Mouse (Mus musculus): Measurements from ENCODE around the gene Phpt1. TPM values are rescaled to one million over a fixed set of nuclear protein-coding genes. Genes with fewer than 3 reads are reported as not detected.

The Phpt1 gene
- polyA plus RNA-seq, 1 experiment from 2014 or later = 206 TPM

- Histone ChIP-seq H3K36me3 (ENCODE audit: insufficient read depth, low read length) (peaks cover 62% of the 10 kb centered on the region), H3K9me3 (ENCODE audit: low read length) (no peaks in the 10 kb centered on the region), H3K4me2 (replicated peaks; ENCODE audit: low read depth, low read length) (no peak overlapping the region), H3K4me1 (ENCODE audit: insufficient read depth, low read length) (no peaks in the 10 kb centered on the region), H3K27me3 (ENCODE audit: insufficient read depth, low read length) (no peaks in the 10 kb centered on the region), H3K4me3 (ENCODE audit: low read length) (no peak overlapping the region), H3K27ac (ENCODE audit: low read length) (no peak overlapping the region), H3K9ac (replicated peaks; ENCODE audit: low read length) (no peak overlapping the region)
- 80% methylated on average over 3 of the region's 3 CpGs for WGBS
- no peak for ATAC-seq (ENCODE audit: low FRiP score, low TSS enrichment)
Measured at GRCm38 (mm10) chr2:25534178-25534865, 40.7 kb downstream of the Phpt1 start.

- Histone ChIP-seq H3K4me1 (ENCODE audit: insufficient read depth, low read length) (no peaks in the 10 kb centered on the region), H3K36me3 (ENCODE audit: insufficient read depth, low read length) (peaks cover 67% of the 10 kb centered on the region), H3K9me3 (ENCODE audit: low read length) (no peaks in the 10 kb centered on the region), H3K9ac (replicated peaks; ENCODE audit: low read length) (no peak overlapping the region), H3K27ac (ENCODE audit: low read length) (no peak overlapping the region), H3K27me3 (ENCODE audit: insufficient read depth, low read length) (no peaks in the 10 kb centered on the region), H3K4me3 (ENCODE audit: low read length) (no peak overlapping the region), H3K4me2 (replicated peaks; ENCODE audit: low read depth, low read length) (no peak overlapping the region)
- WGBS = 89% methylated on average over 2 of the region's 2 CpGs
- no peak for ATAC-seq (ENCODE audit: low FRiP score, low TSS enrichment)
Measured at GRCm38 (mm10) chr2:25533707-25534106, 41.3 kb downstream of the Phpt1 start.

GRCm38 (mm10) chr2:25526510-25527302 lies 48.3 kb downstream of the Phpt1 start:
- Histone ChIP-seq H3K9ac (replicated peaks; ENCODE audit: low read length) (no peak overlapping the region), H3K27me3 (ENCODE audit: insufficient read depth, low read length) (no peaks in the 10 kb centered on the region), H3K36me3 (ENCODE audit: insufficient read depth, low read length) (peaks cover 80% of the 10 kb centered on the region), H3K4me2 (replicated peaks; ENCODE audit: low read depth, low read length) (no peak overlapping the region), H3K4me1 (ENCODE audit: insufficient read depth, low read length) (no peaks in the 10 kb centered on the region), H3K27ac (ENCODE audit: low read length) (no peak overlapping the region), H3K9me3 (ENCODE audit: low read length) (no peaks in the 10 kb centered on the region), H3K4me3 (ENCODE audit: low read length) (no peak overlapping the region)
- 86% methylated on average over 9 of the region's 9 CpGs for WGBS
- ATAC-seq (ENCODE audit: low FRiP score, low TSS enrichment) = no peak

Other genes with a start within 250 kb of the Phpt1 start
- 53.7 and 57.5 TPM in 2 replicates for gene Man1b1, start 242.9 kb downstream of the Phpt1 start, polyA plus RNA-seq (2015; fragmentation: Nextera tagmentation; extraction: Ambion mirVana)
- gene Dpp7, start 218.9 kb downstream of the Phpt1 start, polyA plus RNA-seq (2015; fragmentation: Nextera tagmentation; extraction: Ambion mirVana) = 32.8 and 33.2 TPM in 2 replicates
- 38.9 and 49.2 TPM in 2 replicates for gene Uap1l1, start 209.5 kb downstream of the Phpt1 start, polyA plus RNA-seq (2015; fragmentation: Nextera tagmentation; extraction: Ambion mirVana)
- gene Sapcd2, start 202.9 kb downstream of the Phpt1 start, polyA plus RNA-seq (2015; fragmentation: Nextera tagmentation; extraction: Ambion mirVana) = 39.3 and 41.2 TPM in 2 replicates
- 5.5 and 6.4 TPM in 2 replicates for gene Entpd2, start 179.3 kb downstream of the Phpt1 start, polyA plus RNA-seq (2015; fragmentation: Nextera tagmentation; extraction: Ambion mirVana)
- gene Npdc1, start 175.9 kb downstream of the Phpt1 start, polyA plus RNA-seq (2015; fragmentation: Nextera tagmentation; extraction: Ambion mirVana) = 52.4 and 58.3 TPM in 2 replicates
- not detected in 2 replicates for gene Fut7, start 152.0 kb downstream of the Phpt1 start, polyA plus RNA-seq (2015; fragmentation: Nextera tagmentation; extraction: Ambion mirVana)
- 12.7 and 14.3 TPM in 2 replicates for gene Abca2, start 146.5 kb downstream of the Phpt1 start, polyA plus RNA-seq (2015; fragmentation: Nextera tagmentation; extraction: Ambion mirVana)
- 3.9 and 8.5 TPM in 2 replicates for gene Clic3, start 118.4 kb downstream of the Phpt1 start, polyA plus RNA-seq (2015; fragmentation: Nextera tagmentation; extraction: Ambion mirVana)
- gene Paxx, start 114.1 kb downstream of the Phpt1 start, polyA plus RNA-seq (2015; fragmentation: Nextera tagmentation; extraction: Ambion mirVana) = 33.8 and 35.9 TPM in 2 replicates
- 1.8 and 4.7 TPM in 2 replicates for gene Ptgds, start 105.2 kb downstream of the Phpt1 start, polyA plus RNA-seq (2015; fragmentation: Nextera tagmentation; extraction: Ambion mirVana)
- gene Lcn12, start 81.3 kb downstream of the Phpt1 start, polyA plus RNA-seq (2015; fragmentation: Nextera tagmentation; extraction: Ambion mirVana) = not detected in 2 replicates
- gene Fbxw5, start 74.5 kb downstream of the Phpt1 start, polyA plus RNA-seq (2015; fragmentation: Nextera tagmentation; extraction: Ambion mirVana) = 105 and 115 TPM in 2 replicates
- 9.5 and 9.6 TPM in 2 replicates for gene C8g, start 73.5 kb downstream of the Phpt1 start, polyA plus RNA-seq (2015; fragmentation: Nextera tagmentation; extraction: Ambion mirVana)
- gene Traf2, start 28.3 kb downstream of the Phpt1 start, polyA plus RNA-seq (2015; fragmentation: Nextera tagmentation; extraction: Ambion mirVana) = 40.6 and 43.6 TPM in 2 replicates
- 372 and 373 TPM in 2 replicates for gene Edf1, start 17.4 kb downstream of the Phpt1 start, polyA plus RNA-seq (2015; fragmentation: Nextera tagmentation; extraction: Ambion mirVana)
- 12.2 and 14.7 TPM in 2 replicates for gene Mamdc4, start 379 bp downstream of the Phpt1 start, polyA plus RNA-seq (2015; fragmentation: Nextera tagmentation; extraction: Ambion mirVana)
- 0.18 and 0.22 TPM in 2 replicates for gene Ajm1, start 6.5 kb upstream of the Phpt1 start, polyA plus RNA-seq (2015; fragmentation: Nextera tagmentation; extraction: Ambion mirVana)
- 69.8 and 73.9 TPM in 2 replicates for gene Rabl6, start 33.3 kb upstream of the Phpt1 start, polyA plus RNA-seq (2015; fragmentation: Nextera tagmentation; extraction: Ambion mirVana)
- 0.27 and 0.33 TPM in 2 replicates for gene Ccdc183, start 42.5 kb upstream of the Phpt1 start, polyA plus RNA-seq (2015; fragmentation: Nextera tagmentation; extraction: Ambion mirVana)
- gene Tmem141, start 46.8 kb upstream of the Phpt1 start, polyA plus RNA-seq (2015; fragmentation: Nextera tagmentation; extraction: Ambion mirVana) = 36.1 and 37.6 TPM in 2 replicates
- 2.6 and 3.2 TPM in 2 replicates for gene Fcna, start 52.8 kb upstream of the Phpt1 start, polyA plus RNA-seq (2015; fragmentation: Nextera tagmentation; extraction: Ambion mirVana)
- gene Lcn8, start 77.9 kb upstream of the Phpt1 start, polyA plus RNA-seq (2015; fragmentation: Nextera tagmentation; extraction: Ambion mirVana) = not detected in 2 replicates
- not detected in 2 replicates for gene Lcn5, start 82.7 kb upstream of the Phpt1 start, polyA plus RNA-seq (2015; fragmentation: Nextera tagmentation; extraction: Ambion mirVana)
- not detected in 2 replicates for gene Lcn6, start 101.6 kb upstream of the Phpt1 start, polyA plus RNA-seq (2015; fragmentation: Nextera tagmentation; extraction: Ambion mirVana)
- gene Lcn10, start 107.5 kb upstream of the Phpt1 start, polyA plus RNA-seq (2015; fragmentation: Nextera tagmentation; extraction: Ambion mirVana) = not detected in 2 replicates
- 0.24 TPM in 1 of 2 replicates, not detected in the other for gene Obp2a, start 124.8 kb upstream of the Phpt1 start, polyA plus RNA-seq (2015; fragmentation: Nextera tagmentation; extraction: Ambion mirVana)
- 89.0 and 91.6 TPM in 2 replicates for gene Bmyc, start 131.5 kb upstream of the Phpt1 start, polyA plus RNA-seq (2015; fragmentation: Nextera tagmentation; extraction: Ambion mirVana)
- not detected in 2 replicates for gene Obp2b, start 161.8 kb upstream of the Phpt1 start, polyA plus RNA-seq (2015; fragmentation: Nextera tagmentation; extraction: Ambion mirVana)
- not detected in 2 replicates for gene Lcn3, start 190.3 kb upstream of the Phpt1 start, polyA plus RNA-seq (2015; fragmentation: Nextera tagmentation; extraction: Ambion mirVana)
- gene Lcn11, start 201.8 kb upstream of the Phpt1 start, polyA plus RNA-seq (2015; fragmentation: Nextera tagmentation; extraction: Ambion mirVana) = not detected in 2 replicates
- not detected in 2 replicates for gene Gm13539, start 207.0 kb upstream of the Phpt1 start, polyA plus RNA-seq (2015; fragmentation: Nextera tagmentation; extraction: Ambion mirVana)
- gene Glt6d1, start 240.6 kb upstream of the Phpt1 start, polyA plus RNA-seq (2015; fragmentation: Nextera tagmentation; extraction: Ambion mirVana) = not detected in 2 replicates
- not detected in 2 replicates for gene Lcn9, start 247.9 kb upstream of the Phpt1 start, polyA plus RNA-seq (2015; fragmentation: Nextera tagmentation; extraction: Ambion mirVana)